Mouse (Mus musculus) left cerebral cortex, postnatal 14 days (tissue): ENCODE data around the gene Rcc2. TPM values are rescaled to one million over a fixed set of nuclear protein-coding genes. Genes with fewer than 3 reads are reported as not detected.
A peak's percentile ranks its signal among the peaks of the same experiment; 100 is the strongest.

Experiments
- DNase-seq, 2 experiments: peaks; one replicate each; pipeline ENCODE4 v3.0.0; 2021 to 2022; ENCODE audit warnings: low spot score in 2 of 2, mixed read lengths in 1 of 2
- intact Hi-C: fragments of 180-260 bp; cut with DNase I; formaldehyde crosslinking; loops from one replicate; pipeline ENCODE4 v1.15.1; 2025
- total RNA-seq, 2 experiments: library from RNA; stranded (reverse); gene quantifications; 2 replicates each; pipeline ENCODE4 v1.2.3; 2021

Rcc2 gene
- total RNA-seq, 2 experiments from 2014 or later: 67.2 to 69.5 TPM

DNA sequence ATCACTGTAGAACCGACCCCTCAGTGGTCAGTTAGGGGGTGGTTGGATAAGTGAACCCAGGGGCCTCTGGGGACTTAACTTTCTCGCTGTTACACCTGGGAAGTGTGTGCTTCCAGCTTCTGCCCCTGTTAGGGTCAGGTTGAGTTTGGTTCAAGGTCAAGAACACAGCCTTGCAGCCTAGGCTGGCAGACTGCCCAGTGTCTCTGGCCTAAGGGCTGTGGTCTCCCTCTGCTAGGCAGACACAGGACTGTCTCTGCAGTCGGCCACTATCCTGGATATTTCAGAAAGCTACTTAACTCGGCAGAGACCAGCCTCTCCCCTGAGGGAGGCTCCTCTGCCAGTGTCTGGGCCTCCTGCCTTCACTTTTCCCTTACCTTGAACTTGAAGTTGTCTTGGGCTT, 3.8 kb downstream of the Rcc2 start:
- no peak for DNase-seq
- intact Hi-C loops: no loop called here

DNA sequence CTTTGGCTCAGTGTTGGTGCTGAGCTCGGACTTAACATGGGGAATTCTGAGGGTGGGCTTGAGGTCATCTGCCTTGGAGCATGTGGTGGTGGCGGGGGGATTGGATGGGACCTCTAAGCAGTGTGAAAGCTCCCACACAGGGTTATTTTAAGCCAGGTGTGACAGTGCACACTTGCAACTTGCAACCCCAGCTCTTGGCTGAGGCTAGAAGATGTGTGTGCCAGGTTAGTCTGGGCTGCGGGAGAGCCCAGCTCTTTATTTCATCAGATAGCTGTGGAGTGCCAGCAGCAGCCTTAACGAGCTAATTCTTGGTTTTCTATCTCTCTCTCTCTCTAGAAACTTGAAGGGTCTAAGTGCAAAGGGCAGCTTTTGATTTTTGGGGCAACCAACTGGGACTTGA, 7.3 kb downstream of the Rcc2 start:
- intact Hi-C loops: no loop called here
- no peak for DNase-seq

DNA sequence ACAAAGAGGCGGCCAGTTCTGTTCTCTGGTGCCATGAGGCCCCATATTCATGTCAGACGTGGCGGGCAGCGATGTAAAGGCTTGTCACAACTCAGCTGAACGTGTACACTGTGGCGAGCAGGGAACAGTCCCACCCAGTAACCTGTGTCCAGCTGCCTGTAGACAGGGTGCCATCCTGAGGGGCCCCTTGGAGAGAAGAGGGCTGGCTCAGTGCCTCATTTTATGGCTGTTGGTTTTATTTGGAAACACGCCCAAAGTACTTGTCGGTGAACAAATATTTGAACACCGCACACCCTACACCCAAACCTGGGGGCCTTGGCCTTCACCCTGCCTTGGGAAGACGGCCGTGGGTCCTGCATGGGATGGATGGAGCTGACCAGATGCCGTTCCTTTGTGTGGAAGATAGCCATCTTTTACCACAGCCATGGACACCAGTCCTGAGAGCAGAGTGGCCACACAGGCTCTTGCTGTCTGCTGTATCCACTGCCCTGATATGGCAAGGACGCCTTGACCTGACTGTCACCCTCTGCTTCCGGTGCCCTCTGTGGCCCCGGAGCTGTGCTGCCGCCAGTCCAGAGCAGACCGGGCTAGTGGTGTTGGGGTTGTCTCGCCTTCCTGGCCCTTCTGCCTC, 8.1 kb downstream of the Rcc2 start:
- no peak for DNase-seq
- intact Hi-C loops: no loop called here

DNA sequence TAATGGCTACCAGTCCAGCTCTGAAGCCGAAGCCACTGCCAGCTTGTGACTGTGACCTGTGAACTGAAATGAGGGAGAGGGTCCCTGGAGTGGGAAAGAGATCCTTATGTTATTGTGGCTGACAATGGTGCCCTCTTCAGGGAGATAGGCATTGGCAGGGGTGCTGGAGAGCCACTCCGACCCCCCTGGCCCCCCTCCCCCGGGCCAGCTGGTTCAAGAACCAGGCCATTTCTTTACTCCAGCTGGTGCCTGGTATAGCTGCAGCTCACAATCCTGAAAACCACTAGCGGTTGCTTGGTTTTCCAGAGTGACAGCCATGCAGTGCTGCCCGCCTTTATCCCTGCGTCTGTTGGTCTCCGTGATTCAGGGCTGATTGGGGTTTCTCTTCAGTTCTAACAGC, 8.8 kb downstream of the Rcc2 start:
- DNase-seq: no peak
- intact Hi-C loops: no loop called here

DNA sequence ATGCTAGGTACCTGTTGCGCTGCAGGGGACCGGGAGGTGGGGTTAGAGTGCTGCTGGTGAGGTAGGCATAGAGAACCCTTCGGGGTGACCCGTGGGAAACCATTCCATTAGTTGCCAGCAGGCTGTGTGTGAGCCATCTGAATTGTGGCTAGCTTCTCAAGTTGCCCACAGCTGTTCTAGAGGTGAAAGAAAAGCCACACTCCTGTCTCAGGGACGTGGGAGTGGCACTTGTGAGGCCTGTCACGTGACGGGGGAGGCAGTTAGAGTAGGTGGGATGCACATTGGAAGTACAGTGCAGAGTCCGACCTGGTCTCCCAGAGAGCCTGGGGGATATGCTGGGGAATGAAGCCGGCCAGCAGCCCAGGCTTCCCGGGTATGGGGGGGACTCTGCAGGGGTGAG, 9.3 kb downstream of the Rcc2 start:
- intact Hi-C loops: no loop called here
- DNase-seq: no peak

GRCm38 (mm10) chr4:140710781-140711180, 10.4 kb downstream of the Rcc2 start:
- intact Hi-C loops: no loop called here
- DNase-seq: no peak

DNA sequence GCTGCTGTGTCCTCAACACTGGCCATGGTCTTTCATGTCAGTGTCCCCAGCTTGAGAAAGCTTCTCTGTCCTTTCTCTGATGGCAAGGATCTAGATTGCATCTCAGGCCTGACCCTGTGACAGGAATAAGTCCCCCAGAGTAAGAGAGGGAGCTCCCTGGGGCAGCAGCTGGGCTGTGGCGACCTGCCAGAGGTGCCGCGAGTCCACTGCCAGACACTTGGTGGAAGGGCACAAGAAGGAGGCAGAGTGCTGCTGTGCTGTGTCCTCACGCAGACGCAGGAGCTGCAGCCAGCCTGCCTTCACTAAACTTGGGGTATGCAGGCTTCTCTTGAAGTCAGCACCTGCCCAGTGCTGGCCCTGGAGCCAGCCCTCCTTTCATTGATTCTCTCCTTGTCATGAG, 11.0 kb downstream of the Rcc2 start:
- no peak for DNase-seq
- intact Hi-C loops: no loop called here

- DNase-seq: peak; percentile 99
- intact Hi-C loops: loop anchor here (1.0 kb wide), 1 partner anchor 34 kb away; no protein-coding TSS in a partner anchor
Measured at GRCm38 (mm10) chr4:140713480-140714365, 13.4 kb downstream of the Rcc2 start.

GRCm38 (mm10) chr4:140714586-140714985, 14.2 kb downstream of the Rcc2 start:
- intact Hi-C loops: loop anchor here (1.0 kb wide), 1 partner anchor 35 kb away; no protein-coding TSS in a partner anchor
- DNase-seq: no peak

GRCm38 (mm10) chr4:140716994-140717393, 16.7 kb downstream of the Rcc2 start:
- intact Hi-C loops: loop anchor here (5.0 kb wide), 1 partner anchor 240 kb away; no protein-coding TSS in a partner anchor
- no peak for DNase-seq

DNA sequence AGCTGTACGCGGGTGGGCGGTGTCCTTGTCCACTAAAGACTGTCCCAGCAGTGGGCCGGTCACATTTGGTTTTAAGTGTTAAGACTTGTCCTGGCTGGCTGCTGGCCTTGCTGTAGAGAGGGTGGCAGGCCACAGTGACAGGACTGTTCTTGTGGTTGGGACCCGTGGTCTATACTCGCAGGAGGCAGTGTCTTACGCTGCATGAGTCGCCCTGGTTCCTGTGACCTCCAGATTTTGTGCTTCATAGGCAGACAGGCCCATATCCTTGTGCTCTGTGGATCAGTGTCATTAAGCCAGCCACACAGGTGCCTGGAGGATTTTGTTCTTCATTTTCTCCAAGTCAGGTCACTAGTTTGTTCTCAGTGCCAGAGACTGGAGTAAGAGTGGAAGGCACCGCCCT, 18.1 kb downstream of the Rcc2 start:
- DNase-seq: no peak
- intact Hi-C loops: loop anchor here (5.0 kb wide), 1 partner anchor 239 kb away; no protein-coding TSS in a partner anchor

DNA sequence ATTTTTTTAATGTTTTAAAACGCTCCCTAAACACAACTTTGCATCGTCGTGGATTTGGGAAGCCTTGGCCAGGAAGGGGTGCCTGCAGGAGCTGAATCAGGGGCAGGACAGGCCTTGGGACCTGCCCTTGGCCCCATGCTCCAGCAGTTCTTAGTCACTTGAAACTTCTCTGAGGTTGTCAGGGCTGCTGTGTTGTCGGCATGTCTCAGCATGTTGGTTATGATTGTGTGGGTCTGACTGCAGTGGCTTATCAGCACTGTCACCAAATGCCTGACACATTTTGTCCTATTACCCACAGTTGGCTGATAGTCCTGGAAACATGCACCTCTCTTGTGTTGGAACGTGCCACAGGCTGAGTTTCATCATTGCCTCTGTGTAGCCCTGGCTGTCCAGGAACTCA, 19.8 kb downstream of the Rcc2 start:
- intact Hi-C loops: no loop called here
- no peak for DNase-seq

DNA sequence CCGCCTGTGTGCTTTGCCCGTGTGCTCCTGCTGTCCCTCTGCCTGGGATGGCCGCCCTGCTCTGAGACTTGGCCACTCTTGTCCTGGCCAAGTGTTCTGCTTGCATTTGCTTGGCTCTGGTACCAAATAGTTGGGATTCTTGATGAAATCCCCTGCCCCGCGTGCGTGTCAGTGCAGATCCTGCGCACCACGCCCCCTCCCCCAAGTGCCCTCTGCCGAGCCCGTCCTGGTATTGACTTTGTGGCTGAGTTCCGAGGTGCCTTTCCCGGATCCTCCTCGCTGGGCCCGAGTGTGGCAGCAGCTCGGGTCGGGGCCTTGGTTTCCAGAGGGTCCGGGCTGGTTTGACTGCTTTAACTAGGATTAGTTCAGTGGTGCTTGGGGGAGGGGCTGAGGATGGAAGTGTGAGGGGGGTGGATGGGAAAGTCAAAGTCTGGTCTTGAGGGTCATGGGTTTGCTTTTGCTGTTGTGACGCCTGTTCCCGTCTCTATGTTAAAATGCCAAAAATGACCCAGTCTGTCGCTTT, 21.7 kb downstream of the Rcc2 start:
- no peak for DNase-seq
- intact Hi-C loops: no loop called here

- intact Hi-C loops: no loop called here
- DNase-seq: no peak
Measured at GRCm38 (mm10) chr4:140722710-140723109, 22.4 kb downstream of the Rcc2 start.

DNA sequence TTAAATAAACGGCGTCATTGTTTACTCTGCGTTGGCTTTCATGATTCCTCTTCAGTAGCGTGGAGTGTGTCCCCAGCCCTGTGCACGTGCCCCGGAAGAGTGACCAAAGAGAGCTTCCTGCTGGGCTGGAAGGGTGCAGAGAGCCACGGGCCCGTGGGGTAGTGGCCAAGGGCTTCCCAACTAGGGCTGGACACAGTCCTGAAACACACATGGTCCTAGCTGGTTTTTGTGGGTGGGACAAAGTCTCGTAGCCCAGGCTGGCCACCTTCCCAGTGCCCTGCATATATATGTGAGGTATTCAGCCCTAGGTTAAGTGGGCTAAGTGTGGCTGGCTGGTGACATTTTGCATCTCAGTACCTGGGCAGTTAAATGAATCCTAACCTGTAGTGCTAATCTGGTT, 22.9 kb downstream of the Rcc2 start:
- intact Hi-C loops: no loop called here

DNA sequence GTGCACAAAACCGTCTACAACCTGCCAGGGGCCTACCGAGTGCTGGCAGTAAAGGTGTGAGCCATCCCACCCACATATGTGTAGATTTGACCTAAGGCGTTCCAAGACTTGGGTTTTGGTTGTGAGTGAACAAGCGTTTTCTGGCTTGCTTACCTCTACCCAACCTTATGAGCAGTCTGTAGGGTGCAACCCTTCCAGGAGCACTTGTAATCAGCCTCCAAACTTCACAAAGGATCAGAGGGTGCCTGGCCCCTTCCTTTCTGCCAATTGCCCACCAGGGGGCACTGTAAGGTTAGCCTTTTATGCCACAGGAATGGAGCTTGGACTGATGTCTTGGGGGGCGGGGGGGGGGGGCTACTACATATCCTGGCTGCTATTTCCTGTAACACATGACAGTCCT, 23.5 kb downstream of the Rcc2 start:
- DNase-seq: no peak
- intact Hi-C loops: loop anchor here (2.0 kb wide), 1 partner anchor 179 kb away; no protein-coding TSS in a partner anchor

More for the DNA sequence above, 22.9 kb downstream of the Rcc2 start:
- DNase-seq: no peak

DNA sequence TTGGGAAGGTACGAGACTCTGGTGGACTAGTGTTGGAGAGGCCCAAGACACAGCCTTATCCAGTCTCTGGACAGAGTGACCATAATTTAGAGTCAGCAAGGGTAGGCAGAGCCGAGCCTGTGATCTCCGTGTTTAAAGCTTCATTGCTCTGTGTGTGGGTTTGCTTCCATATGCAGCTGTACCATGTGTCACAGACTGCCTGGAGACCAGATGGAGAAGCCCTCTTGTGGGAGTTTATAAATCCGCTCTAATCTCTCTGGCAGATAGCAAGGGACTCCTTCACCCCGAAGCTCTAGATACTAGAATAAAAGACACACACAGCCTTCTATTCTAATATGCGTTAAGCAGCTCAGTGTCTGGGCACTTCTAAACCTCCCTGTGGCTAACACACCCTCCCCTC, 24.4 kb downstream of the Rcc2 start:
- peak in 1 of 2 experiments; percentile 57 for DNase-seq
- intact Hi-C loops: loop anchor here (2.0 kb wide), 1 partner anchor 178 kb away; no protein-coding TSS in a partner anchor

DNA sequence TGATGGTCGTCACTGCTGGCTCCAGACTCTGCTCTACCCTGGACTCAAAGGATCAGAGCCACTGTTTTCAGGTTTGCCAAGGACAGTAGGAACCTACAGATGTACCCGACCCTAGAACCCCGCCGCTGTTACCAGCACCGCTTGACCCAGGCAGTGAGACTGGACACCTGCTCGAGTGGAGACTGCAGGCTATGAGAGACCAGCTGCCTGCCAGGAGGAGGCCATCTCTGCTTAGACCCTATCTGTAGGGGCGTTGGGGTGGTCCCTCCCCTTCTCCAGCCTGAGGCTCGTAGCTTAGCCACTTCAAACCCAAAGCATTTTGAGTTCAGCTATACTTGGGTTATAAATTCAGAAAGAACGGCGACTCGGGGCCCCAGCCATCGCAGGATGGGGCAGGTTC, 26.6 kb downstream of the Rcc2 start:
- no peak for DNase-seq
- intact Hi-C loops: no loop called here

GRCm38 (mm10) chr4:140731654-140732053, 31.3 kb downstream of the Rcc2 start:
- DNase-seq: no peak

GRCm38 (mm10) chr4:140732871-140733270, 32.5 kb downstream of the Rcc2 start:
- intact Hi-C loops: no loop called here
- DNase-seq: no peak

More at GRCm38 (mm10) chr4:140731654-140732053, 31.3 kb downstream of the Rcc2 start:
- intact Hi-C loops: no loop called here
